Mouse (Mus musculus) layer of hippocampus, postnatal 14 days (tissue): ENCODE results near the gene Fam20c. TPM values are rescaled to one million over a fixed set of nuclear protein-coding genes. Genes with fewer than 3 reads are reported as not detected.

Experiments used
- DNase-seq, 2 experiments: peaks; one replicate each; pipeline ENCODE4 v3.0.0; 2021 to 2022; ENCODE audit warnings: low spot score in 2 of 2, mixed read lengths in 1 of 2
- total RNA-seq, 2 experiments: library from RNA; stranded (reverse); gene quantifications; 2 replicates each; pipeline ENCODE4 v1.2.3; 2021

The Fam20c gene
- total RNA-seq, 2 experiments from 2014 or later = 38.7 to 40.4 TPM

DNA sequence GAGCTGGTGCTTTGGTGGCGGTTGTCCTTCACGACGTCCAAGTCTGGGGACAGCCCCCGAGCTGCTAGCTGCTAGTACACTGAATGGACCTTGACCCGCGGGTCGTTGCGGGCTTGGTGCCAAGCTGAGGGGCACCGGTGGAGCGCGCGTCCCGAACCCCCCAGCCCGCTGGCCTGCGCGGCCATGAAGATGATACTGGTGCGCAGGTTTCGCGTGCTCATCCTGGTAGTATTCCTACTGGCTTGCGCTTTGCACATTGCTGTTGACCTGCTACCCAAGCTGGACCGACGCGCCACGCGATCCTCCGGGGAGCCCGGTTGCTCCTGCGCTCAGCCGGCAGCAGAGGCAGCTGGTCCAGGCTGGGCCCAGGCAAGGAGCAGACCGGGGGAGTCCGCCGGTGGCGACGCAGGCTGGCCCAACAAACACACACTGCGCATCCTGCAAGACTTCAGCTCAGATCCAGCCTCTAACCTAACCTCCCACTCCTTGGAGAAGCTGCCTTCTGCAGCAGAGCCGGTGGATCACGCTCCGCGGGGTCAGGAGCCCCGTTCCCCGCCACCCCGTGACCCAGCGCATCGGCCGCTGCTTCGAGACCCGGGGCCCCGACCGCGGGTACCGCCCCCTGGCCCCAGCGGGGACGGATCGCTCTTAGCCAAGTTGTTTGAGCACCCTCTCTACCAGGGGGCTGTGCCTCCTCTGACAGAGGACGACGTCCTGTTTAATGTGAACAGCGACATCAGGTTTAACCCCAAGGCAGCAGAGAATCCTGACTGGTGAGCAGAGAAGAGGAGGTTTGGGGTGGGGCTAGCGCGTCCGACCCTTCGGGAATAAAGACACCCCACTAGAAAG lies 1.4 kb downstream of the Fam20c start:
- peak in 1 of 2 experiments; percentile 32 for DNase-seq

GRCm38 (mm10) chr5:138756311-138757085 lies 2.2 kb downstream of the Fam20c start:
- DNase-seq = peak; percentile 40 to 42

GRCm38 (mm10) chr5:138757135-138757534 lies 2.8 kb downstream of the Fam20c start:
- no peak for DNase-seq

- DNase-seq = no peak
These were observed 3.3 kb downstream of the Fam20c start for GRCm38 (mm10) chr5:138757616-138758015.

GRCm38 (mm10) chr5:138758533-138758932 lies 4.2 kb downstream of the Fam20c start:
- no peak for DNase-seq

- no peak for DNase-seq
These were observed 7.6 kb downstream of the Fam20c start for GRCm38 (mm10) chr5:138761836-138762334.

DNA sequence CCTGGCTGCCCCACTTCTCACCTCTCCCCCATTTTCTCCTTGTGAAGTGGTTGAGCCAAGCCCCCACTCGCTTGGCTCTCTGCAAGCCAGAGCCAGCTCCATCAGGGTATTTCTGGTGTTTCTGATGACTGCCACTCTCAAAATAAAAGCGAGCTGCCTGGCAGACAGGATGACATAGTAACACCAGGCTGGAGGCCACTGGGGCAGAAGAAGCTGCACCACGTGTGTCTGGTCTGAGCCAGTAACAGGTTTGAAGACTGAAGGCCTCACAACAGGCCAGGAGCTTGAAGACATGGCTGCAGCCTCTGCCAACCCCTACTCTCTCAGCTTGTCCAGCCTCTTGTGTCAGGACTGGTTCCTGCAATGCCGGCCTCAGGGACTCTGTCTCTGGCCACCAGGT lies 8.0 kb downstream of the Fam20c start:
- DNase-seq = no peak

DNA sequence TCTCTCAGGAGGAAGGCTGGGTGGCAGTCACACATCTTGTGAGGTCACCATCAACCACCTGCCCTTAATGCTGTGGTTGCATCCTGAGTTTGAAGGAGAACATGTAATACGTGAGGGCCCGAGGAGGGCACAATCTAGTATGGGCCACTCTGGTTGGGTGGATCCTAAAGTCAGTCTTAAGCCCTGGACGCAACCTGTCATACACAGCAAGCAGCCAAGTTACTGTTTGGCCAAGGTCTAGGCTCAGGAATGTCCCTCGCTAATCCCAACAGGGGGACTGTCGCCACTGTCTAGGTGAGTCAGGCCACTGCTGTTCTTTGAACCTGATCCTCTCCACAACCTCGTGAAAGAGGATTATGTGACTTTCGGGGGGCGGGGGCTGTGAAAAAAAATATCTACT lies 10.3 kb downstream of the Fam20c start:
- DNase-seq = no peak

DNA sequence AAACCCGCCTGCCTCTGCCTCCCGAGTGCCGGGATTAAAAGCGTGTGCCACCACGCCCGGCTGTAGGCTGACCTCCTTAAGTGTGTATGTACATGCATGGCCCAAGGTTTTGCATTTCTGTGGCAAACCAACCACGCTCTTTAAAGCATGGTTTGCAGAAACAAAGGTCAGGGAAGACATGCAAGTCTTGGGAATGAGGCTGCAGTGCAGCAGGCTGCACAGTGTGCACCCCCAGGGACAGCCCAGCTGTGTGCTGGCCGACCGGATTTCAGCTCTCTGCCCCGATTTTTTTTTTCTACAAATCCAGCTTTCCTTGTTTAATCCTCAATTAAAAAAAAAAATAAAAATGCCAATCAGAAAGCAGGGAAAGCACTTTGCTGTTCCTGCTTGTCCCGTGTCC lies 13.3 kb downstream of the Fam20c start:
- no peak for DNase-seq

DNA sequence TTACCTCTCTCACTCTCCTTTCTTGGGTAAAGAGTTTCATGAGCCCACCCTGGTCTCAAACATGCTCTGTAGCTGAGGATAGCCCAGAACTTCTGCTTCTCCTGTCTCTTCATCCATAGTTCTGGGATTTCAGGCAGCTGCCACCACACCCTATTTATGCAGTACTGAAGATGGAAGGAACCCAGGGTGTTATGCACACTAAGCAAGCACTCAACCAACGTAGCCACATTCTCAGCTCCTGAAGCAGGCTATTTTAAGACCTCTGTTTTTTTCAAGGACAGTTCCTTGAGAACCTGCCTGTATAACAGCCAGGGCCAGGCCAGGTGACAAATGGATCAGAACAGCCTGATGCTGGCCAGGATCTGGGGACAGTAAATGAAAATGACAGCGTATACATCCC lies 14.4 kb downstream of the Fam20c start:
- no peak for DNase-seq

- no peak for DNase-seq
These were observed 14.8 kb downstream of the Fam20c start for GRCm38 (mm10) chr5:138769126-138769525.

DNA sequence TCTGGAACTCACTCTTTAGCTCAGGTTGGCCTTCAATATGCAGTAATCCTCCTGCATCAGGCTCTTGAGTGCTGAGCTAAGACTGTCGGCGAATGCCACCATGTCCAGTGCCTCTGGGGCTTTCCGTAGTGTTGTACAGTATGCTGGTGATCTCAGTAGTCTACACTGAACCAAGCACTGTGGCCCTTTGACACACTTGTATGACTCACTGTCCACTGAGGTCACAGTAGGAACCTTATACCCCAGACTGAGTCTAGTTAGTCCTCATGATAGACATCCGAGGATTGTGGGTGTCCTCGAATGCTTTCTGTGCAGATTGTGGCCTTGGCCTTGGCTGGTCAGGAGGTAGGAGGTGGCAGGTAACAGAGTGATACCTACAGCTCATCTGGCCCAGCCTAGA lies 20.8 kb downstream of the Fam20c start:
- DNase-seq = no peak

DNA sequence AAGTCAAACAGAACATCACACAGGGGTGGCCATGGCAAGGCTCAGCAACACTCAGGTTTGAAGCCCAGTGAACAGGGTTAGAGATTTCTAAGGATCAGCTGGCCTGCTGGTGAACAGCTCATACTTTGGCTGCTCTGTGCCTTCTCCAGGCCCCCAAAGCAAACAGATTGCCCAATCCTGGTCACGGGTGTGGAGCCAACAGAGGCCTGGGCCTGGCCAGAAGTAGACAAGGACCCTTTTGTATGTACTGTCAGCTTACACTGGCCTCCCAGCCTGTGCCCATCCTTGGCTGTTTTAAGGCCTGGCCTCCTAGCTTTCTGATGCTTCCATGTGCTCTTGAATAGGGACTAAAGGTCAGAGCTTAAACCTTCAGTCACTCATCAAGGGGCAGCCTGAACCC lies 22.0 kb downstream of the Fam20c start:
- DNase-seq = peak in 1 of 2 experiments; percentile 30

- peak; percentile 29 to 39 for DNase-seq
These were observed 24.6 kb downstream of the Fam20c start for GRCm38 (mm10) chr5:138778731-138779463.

DNA sequence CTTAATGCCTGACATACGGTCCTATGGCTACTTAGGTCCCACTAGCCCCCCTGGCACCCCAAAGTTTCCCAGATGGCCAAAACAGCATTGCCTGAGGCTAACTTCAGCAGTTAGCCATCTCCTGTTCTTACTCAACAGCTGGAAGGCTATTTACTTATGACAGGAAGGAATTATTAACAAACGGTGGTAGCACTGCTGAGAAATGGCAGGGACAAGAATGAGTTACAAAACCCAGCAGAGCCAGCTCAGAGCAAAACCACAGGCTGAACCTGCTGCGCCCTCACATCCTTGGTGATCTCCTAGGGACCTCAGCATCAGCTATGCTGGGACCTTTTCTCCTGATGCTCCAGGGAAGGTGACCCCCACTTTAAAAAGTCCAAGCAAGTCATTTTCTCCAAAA lies 25.3 kb downstream of the Fam20c start:
- DNase-seq = no peak

DNA sequence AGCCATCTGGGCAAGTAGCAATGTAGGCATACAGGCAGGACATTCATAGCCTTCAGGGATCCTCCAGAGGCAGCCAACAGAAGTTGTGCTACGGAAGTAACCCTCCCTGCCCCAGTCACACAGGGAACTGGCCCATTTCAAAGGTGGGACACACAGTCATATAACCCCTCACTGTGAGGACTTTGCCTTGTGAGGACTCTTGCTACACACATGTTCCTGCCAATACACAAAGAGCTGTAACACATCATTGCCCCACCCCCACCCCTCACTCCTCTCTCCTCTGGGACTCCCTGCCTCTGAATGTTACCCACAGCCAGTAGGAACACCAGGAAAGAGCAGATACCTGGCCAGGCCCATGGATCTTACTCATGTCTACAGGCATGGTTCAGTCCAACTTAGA lies 28.4 kb downstream of the Fam20c start:
- no peak for DNase-seq

GRCm38 (mm10) chr5:138783181-138783580 lies 28.9 kb downstream of the Fam20c start:
- DNase-seq = no peak

- DNase-seq = no peak
These were observed 31.7 kb downstream of the Fam20c start for GRCm38 (mm10) chr5:138785986-138786515.

DNA sequence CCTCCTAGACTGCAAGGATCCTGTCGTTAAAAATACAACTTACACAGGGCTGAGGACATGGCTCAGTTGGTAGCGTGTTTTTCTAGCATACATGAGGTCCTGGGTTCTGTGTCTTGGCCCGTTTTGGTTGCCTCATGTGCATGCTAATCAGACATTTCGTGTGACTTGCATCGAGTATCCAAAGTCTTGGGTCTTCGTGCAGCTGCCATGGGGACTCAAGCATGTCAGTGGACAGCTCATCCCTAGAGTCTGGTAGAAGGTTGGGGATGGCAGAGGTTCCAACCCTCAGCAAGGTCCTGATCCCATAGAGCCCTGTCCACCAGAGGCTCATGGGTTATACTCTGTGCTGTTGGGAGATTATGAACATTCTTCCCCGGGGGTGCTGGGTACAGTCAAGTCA lies 33.3 kb downstream of the Fam20c start:
- DNase-seq = no peak

- no peak for DNase-seq
These were observed 34.3 kb downstream of the Fam20c start for GRCm38 (mm10) chr5:138788481-138789211.
